Mouse (Mus musculus) MEL (cell line): Measurements from ENCODE around the gene Eme2. TPM values are rescaled to one million over a fixed set of nuclear protein-coding genes. Genes with fewer than 3 reads are reported as not detected.
A peak's percentile ranks its signal among the peaks of the same experiment; 100 is the strongest.

Experiments
- DNase-seq: peaks from one replicate; pipeline ENCODE4 v3.0.0; 2011; ENCODE audit warnings: low read depth, low spot score
- H3K27ac ChIP-seq: 2 replicates; pipeline ENCODE4 v1.5.1; 2012; ENCODE audit warnings: low read depth, mild to moderate bottlenecking, control low read depth, low read length, moderate library complexity; ENCODE audit not compliant: control insufficient read depth
- H3K27me3 ChIP-seq, 2 experiments: fragments of 150-350 bp in 1 of 2; sonication (generic) in 1 of 2; 2 replicates each; pipeline ENCODE4 v1.6.1; 2012; ENCODE audit warnings: low read length in 2 of 2, mild to moderate bottlenecking in 2 of 2, improper control_type of control experiment in 1 of 2, moderate library complexity in 1 of 2; ENCODE audit not compliant: insufficient read depth in 2 of 2, control insufficient read depth in 1 of 2
- H3K36me3 ChIP-seq, 2 experiments: 2 replicates each; pipeline ENCODE4 v1.6.1; 2012 to 2014; ENCODE audit warnings: low read length in 2 of 2, improper control_type of control experiment in 1 of 2, inconsistent platforms in 1 of 2, mild to moderate bottlenecking in 1 of 2; ENCODE audit not compliant: insufficient read depth in 2 of 2, control insufficient read depth in 1 of 2
- H3K4me1 ChIP-seq, 2 experiments: fragments of 150-350 bp in 1 of 2; sonication (generic) in 1 of 2; 2 replicates each; pipeline ENCODE4 v1.6.1; 2012; ENCODE audit warnings: low read length in 2 of 2, improper control_type of control experiment in 1 of 2, mild to moderate bottlenecking in 1 of 2; ENCODE audit not compliant: insufficient read depth in 2 of 2, control insufficient read depth in 1 of 2
- H3K4me3 ChIP-seq, 2 experiments: fragments of 150-350 bp in 1 of 2; sonication (generic) in 1 of 2; 2 replicates each; pipeline ENCODE4 v1.5.1; 2012; ENCODE audit warnings: low read depth in 2 of 2, low read length in 2 of 2, mild to moderate bottlenecking in 2 of 2, moderate library complexity in 2 of 2, control low read depth in 1 of 2, improper control_type of control experiment in 1 of 2; ENCODE audit not compliant: control insufficient read depth in 1 of 2, insufficient read depth in 1 of 2
- H3K79me2 ChIP-seq: 2 replicates; pipeline ENCODE4 v1.6.1; 2012; ENCODE audit warnings: mild to moderate bottlenecking, low read length, moderate library complexity; ENCODE audit not compliant: control insufficient read depth, poor library complexity, insufficient read depth
- H3K9ac ChIP-seq: 2 replicates; pipeline ENCODE4 v1.6.1; 2012; ENCODE audit warnings: low read depth, mild to moderate bottlenecking, control low read depth, low read length, moderate library complexity; ENCODE audit not compliant: control insufficient read depth, poor library complexity, severe bottlenecking
- H3K9me3 ChIP-seq: fragments of 150-350 bp; sonication (generic); replicated peaks from 2 replicates; pipeline ENCODE4 v1.6.1; 2012; ENCODE audit warnings: mild to moderate bottlenecking, low read length, improper control_type of control experiment, moderate library complexity; ENCODE audit not compliant: insufficient read depth
- BHLHE40 ChIP-seq: IDR thresholded peaks from 2 replicates; pipeline ENCODE4 v1.6.1; 2012; ENCODE audit warnings: low read depth, mild to moderate bottlenecking, inconsistent platforms, low read length, improper control_type of control experiment, borderline replicate concordance
- CHD2 ChIP-seq: IDR thresholded peaks from 2 replicates; pipeline ENCODE4 v1.6.1; 2011; ENCODE audit warnings: low read length, improper control_type of control experiment
- CTCF ChIP-seq, 3 experiments: IDR thresholded peaks in 2 of 3; conservative IDR thresholded peaks in 1 of 3; 2 replicates each; pipeline ENCODE4 v1.5.1; 2011 to 2012; ENCODE audit warnings: low read length in 3 of 3, low read depth in 2 of 3, mild to moderate bottlenecking in 2 of 3, improper control_type of control experiment in 1 of 3, inconsistent platforms in 1 of 3, mixed read lengths in 1 of 3, moderate library complexity in 1 of 3; ENCODE audit not compliant: control insufficient read depth in 1 of 3, insufficient read depth in 1 of 3, poor library complexity in 1 of 3, severe bottlenecking in 1 of 3
- E2F4 ChIP-seq: IDR thresholded peaks from 2 replicates; pipeline ENCODE4 v1.6.1; 2011; ENCODE audit warnings: low read depth, low read length, improper control_type of control experiment, borderline replicate concordance
- ELF1 ChIP-seq: IDR thresholded peaks from 2 replicates; pipeline ENCODE4 v1.6.1; 2014; ENCODE audit warnings: low read depth, mild to moderate bottlenecking, inconsistent platforms, low read length, improper control_type of control experiment, moderate library complexity
- EP300 ChIP-seq, 2 experiments: IDR thresholded peaks; 2 replicates each; pipeline ENCODE4 v1.6.1; 2011; ENCODE audit warnings: improper control_type of control experiment in 2 of 2, low read length in 2 of 2, low read depth in 1 of 2, mild to moderate bottlenecking in 1 of 2
- HCFC1 ChIP-seq: IDR thresholded peaks from 2 replicates; pipeline ENCODE4 v1.6.1; 2012; ENCODE audit warnings: low read depth, mild to moderate bottlenecking, inconsistent platforms, low read length, improper control_type of control experiment, moderate library complexity
- MAX ChIP-seq: IDR thresholded peaks from 2 replicates; pipeline ENCODE4 v1.6.1; 2011; ENCODE audit warnings: low read length, improper control_type of control experiment
- MAZ ChIP-seq: IDR thresholded peaks from 2 replicates; pipeline ENCODE4 v1.6.1; 2012; ENCODE audit warnings: low read depth, mild to moderate bottlenecking, inconsistent platforms, low read length, improper control_type of control experiment
- MYB ChIP-seq: IDR thresholded peaks from 2 replicates; pipeline ENCODE4 v1.6.1; 2011; ENCODE audit warnings: mild to moderate bottlenecking, low read depth, low read length, improper control_type of control experiment
- MYC ChIP-seq: IDR thresholded peaks from 2 replicates; pipeline ENCODE4 v1.6.1; 2011; ENCODE audit warnings: low read depth, mild to moderate bottlenecking, low read length, improper control_type of control experiment, moderate library complexity
- NELFE ChIP-seq: IDR thresholded peaks from 2 replicates; pipeline ENCODE4 v1.6.1; 2011; ENCODE audit warnings: low read depth, low read length, improper control_type of control experiment
- POLR2AphosphoS5 ChIP-seq: IDR thresholded peaks from 2 replicates; pipeline ENCODE4 v1.6.1; 2012; ENCODE audit warnings: low read depth, borderline replicate concordance, mild to moderate bottlenecking, inconsistent platforms, low read length, moderate library complexity, mixed read lengths
- RCOR1 ChIP-seq: IDR thresholded peaks from 2 replicates; pipeline ENCODE4 v1.6.1; 2012; ENCODE audit warnings: low read depth, mild to moderate bottlenecking, inconsistent platforms, low read length, improper control_type of control experiment
- SIN3A ChIP-seq: IDR thresholded peaks from 2 replicates; pipeline ENCODE4 v1.6.1; 2012; ENCODE audit warnings: low read length, improper control_type of control experiment, inconsistent platforms
- SMC3 ChIP-seq: IDR thresholded peaks from 2 replicates; pipeline ENCODE4 v1.6.1; 2011; ENCODE audit warnings: low read depth, low read length, improper control_type of control experiment
- TAL1 ChIP-seq: IDR thresholded peaks from 2 replicates; pipeline ENCODE4 v1.6.1; 2012; ENCODE audit warnings: mild to moderate bottlenecking, inconsistent platforms, low read length, moderate library complexity, mixed read lengths
- TBP ChIP-seq: IDR thresholded peaks from 2 replicates; pipeline ENCODE4 v1.8.0; 2011; ENCODE audit warnings: low read depth, low read length, improper control_type of control experiment
- UBTF ChIP-seq: IDR thresholded peaks from 2 replicates; pipeline ENCODE4 v1.6.1; 2012; ENCODE audit warnings: low read depth, mild to moderate bottlenecking, inconsistent platforms, low read length, improper control_type of control experiment, moderate library complexity, borderline replicate concordance; ENCODE audit not compliant: insufficient read depth
- USF1 ChIP-seq: IDR thresholded peaks from 2 replicates; pipeline ENCODE4 v1.6.1; 2014; ENCODE audit warnings: low read depth, mild to moderate bottlenecking, inconsistent platforms, low read length, improper control_type of control experiment, moderate library complexity
- ZKSCAN1 ChIP-seq: IDR thresholded peaks from 2 replicates; pipeline ENCODE4 v1.6.1; 2012; ENCODE audit warnings: low read depth, mild to moderate bottlenecking, inconsistent platforms, low read length, improper control_type of control experiment, moderate library complexity
- ZNF384 ChIP-seq: IDR thresholded peaks from 2 replicates; pipeline ENCODE4 v1.6.1; 2012; ENCODE audit warnings: low read depth, mild to moderate bottlenecking, inconsistent platforms, low read length, improper control_type of control experiment
- polyA plus RNA-seq, 2 experiments: library from polyadenylated mRNA; stranded (reverse) in 1 of 2; unstranded in 1 of 2; fragments of >175 nt in 1 of 2; fragments of >200 nt in 1 of 2; gene quantifications; 2 replicates each; pipeline versions ENCODE4 v1.2.1 to v1.2.4; 2012; ENCODE audit warnings: low replicate concordance in 2 of 2, low read depth in 1 of 2; ENCODE audit not compliant: insufficient read length in 2 of 2, insufficient read depth in 1 of 2, missing spikeins in 1 of 2
- total RNA-seq: library from RNA; depleted of rRNA; stranded (reverse); fragments of 300-350 nt; gene quantifications from 2 replicates; pipeline ENCODE4 v1.2.3, GENCODE M21; 2012

Gene Eme2
- total and polyA plus RNA-seq, 3 experiments = 15.1 to 26.8 TPM; not detected in 1

DNA sequence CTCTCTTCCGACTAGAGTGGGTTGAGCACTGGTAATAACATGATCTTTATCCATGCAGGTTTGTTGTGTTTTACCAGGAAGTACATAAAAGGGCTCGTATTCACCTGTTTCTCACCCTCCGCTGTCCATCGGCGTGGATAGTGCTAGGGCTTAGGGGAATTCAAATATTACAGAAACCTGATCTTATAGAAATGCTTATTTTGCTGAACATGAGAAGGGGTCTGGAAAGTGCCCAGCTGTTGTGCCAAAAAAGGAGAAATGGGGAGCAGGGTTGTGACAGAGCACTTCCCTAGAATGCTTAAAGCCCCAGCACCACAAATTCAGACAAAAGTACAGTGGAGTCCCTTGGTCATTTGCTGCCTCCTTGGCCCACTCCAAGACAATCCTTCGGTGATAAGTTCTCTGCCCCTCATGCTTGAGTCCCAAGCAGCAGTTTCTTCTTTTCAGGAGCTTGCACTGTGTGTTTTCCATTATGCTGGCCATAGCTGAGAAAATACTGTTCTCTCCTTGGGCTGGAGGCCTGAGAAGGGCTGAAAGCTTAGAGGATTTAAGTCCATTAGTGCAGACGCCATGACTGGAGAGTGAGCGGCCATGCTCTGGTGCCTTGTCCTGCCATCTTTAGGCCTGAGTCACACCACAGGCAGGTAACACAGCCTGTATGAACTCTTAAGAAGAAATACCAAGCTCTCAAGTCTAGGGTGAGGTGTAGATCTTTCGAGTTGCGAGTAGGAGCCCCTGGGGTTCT is 43.3 kb downstream of the Eme2 start:
- Histone ChIP-seq H3K79me2 (peaks cover 3% of the 10 kb centered on the region; the same call in 1 of the 2 replicates), H3K4me3 (peak overlapping the region; percentile 84 to 88), H3K9ac (peak overlapping the region; percentile 78), H3K27ac (no peak overlapping the region), H3K36me3 (peaks cover 0 to 13% of the 10 kb centered on the region in 2 experiments; a peak in 2 of 4 replicates), H3K4me1 (peaks cover 0 to 15% of the 10 kb centered on the region in 2 experiments; a peak in 2 of 4 replicates), H3K9me3 (no peaks in the 10 kb centered on the region), H3K27me3 (no peaks in the 10 kb centered on the region)
- peak; percentile 34 for DNase-seq
- no peak for TF ChIP-seq POLR2AphosphoS5
- no peak for TF ChIP-seq CHD2
- no peak for TF ChIP-seq E2F4
- TF ChIP-seq ZNF384 = no peak
- no peak for TF ChIP-seq MAZ
- TF ChIP-seq EP300 (IDR thresholded peaks at IDR 0.05; ENCODE audit: low read depth in 1 of 2, low read length in 2 of 2) = no peak

DNA sequence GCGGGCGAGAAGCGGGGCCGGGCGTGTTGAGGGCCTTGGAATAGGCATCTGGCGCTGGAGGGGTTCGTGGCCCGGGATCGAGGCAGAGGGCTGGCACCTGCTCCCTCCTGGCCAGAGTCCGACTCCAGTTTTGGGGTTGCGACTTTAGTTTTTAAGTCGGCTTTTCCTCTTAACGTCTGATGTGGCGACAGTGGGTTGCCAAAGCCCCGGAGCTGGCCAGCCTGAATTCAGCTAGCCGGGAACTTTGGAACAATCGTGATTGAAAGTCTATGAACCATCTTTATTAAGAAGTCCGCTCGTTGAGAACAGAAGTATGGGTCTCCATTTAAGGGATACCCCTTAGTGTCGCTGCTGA is 44.1 kb downstream of the Eme2 start:
- Histone ChIP-seq H3K9me3 (no peaks in the 10 kb centered on the region), H3K79me2 (peaks cover 3% of the 10 kb centered on the region; the same call in 1 of the 2 replicates), H3K9ac (peak overlapping the region; percentile 78), H3K27ac (no peak overlapping the region), H3K4me1 (peaks cover 0 to 15% of the 10 kb centered on the region in 2 experiments; a peak in 2 of 4 replicates), H3K4me3 (peak overlapping the region; percentile 84 to 88), H3K36me3 (peaks cover 0 to 13% of the 10 kb centered on the region in 2 experiments; a peak in 2 of 4 replicates), H3K27me3 (no peaks in the 10 kb centered on the region)
- no peak for DNase-seq
- TF ChIP-seq SMC3 = no peak
- TF ChIP-seq E2F4 = no peak
- TF ChIP-seq MAX = no peak
- TF ChIP-seq TAL1 = no peak
- no peak for TF ChIP-seq RCOR1
- TF ChIP-seq TBP = no peak
- TF ChIP-seq SIN3A = no peak
- no peak for TF ChIP-seq HCFC1
- no peak for TF ChIP-seq POLR2AphosphoS5
- no peak for TF ChIP-seq USF1
- TF ChIP-seq ZKSCAN1 = no peak
- no peak for TF ChIP-seq MYB
- no peak for TF ChIP-seq MYC
- TF ChIP-seq ELF1 = no peak
- TF ChIP-seq CTCF (IDR thresholded peaks at IDR 0.05 in 2 of 3, conservative IDR thresholded peaks at IDR 0.05 in 1 of 3; ENCODE audit: control insufficient read depth in 1 of 3, insufficient read depth in 1 of 3, low read depth in 2 of 3, low read length in 3 of 3, poor library complexity in 1 of 3, severe bottlenecking in 1 of 3) = no peak; a peak in 1 of 6 replicates
- no peak for TF ChIP-seq UBTF
- TF ChIP-seq MAZ = no peak
- TF ChIP-seq BHLHE40 = no peak
- no peak for TF ChIP-seq NELFE
